Mouse (Mus musculus): ENCODE measurements around the gene Cst13. TPM values are rescaled to one million over a fixed set of nuclear protein-coding genes. Genes with fewer than 3 reads are reported as not detected.

The Cst13 gene
- polyA plus RNA-seq, 1 experiment from 2014 or later = not detected

DNA sequence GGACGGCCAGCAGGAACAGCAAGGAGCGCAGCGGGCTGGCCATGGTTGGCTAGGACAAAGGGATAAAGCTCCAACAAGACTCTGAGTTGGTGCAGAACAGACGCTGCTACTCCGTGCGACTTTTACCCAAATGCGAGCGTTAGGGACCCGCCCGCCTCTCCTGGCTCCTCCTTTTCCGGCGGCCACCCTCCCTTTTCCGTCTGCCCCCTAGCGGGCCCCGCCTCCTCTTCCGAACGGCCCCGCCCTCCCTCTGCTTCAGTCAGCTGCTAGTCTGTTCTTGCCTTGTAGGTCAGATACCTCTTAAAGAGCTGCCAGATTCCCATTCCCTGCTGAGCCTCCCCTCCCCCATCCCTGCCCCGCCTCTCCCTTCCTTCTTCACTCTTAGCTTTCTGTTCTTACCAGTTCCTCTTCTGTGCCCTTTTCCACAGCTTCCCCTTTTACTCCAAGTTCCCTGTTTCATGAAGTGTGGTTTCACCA is 55.5 kb downstream of the Cst13 start, which contains the start of gene Cst3:
Cst3 (minus strand) TSS at position 358 of the 477 bp plus-strand sequence.
- Histone ChIP-seq H3K4me3 (replicated peaks) (peak within 1 kb of the TSS; percentile 96), H3K9ac (peak within 1 kb of the TSS; percentile 91), H3K27ac (replicated peaks) (peak within 1 kb of the TSS; percentile 94), H3K4me1 (peaks cover 27% of the 10 kb centered on the region), H3K27me3 (no peaks in the 10 kb centered on the region), H3K9me3 (replicated peaks) (no peaks in the 10 kb centered on the region), H3K4me2 (replicated peaks) (peak within 1 kb of the TSS; percentile 58), H3K36me3 (peaks cover 14% of the 10 kb centered on the region)
- 1% methylated on average over 18 of the region's 19 CpGs for WGBS
- ATAC-seq (ENCODE audit: insufficient number of reproducible peaks, low FRiP score, low TSS enrichment, low read depth) = peak; percentile 93

GRCm38 (mm10) chr2:148877016-148877770 is 57.3 kb downstream of the Cst13 start:
- Histone ChIP-seq H3K27ac (replicated peaks) (no peak overlapping the region), H3K27me3 (no peaks in the 10 kb centered on the region), H3K9ac (no peak overlapping the region), H3K36me3 (no peaks in the 10 kb centered on the region), H3K9me3 (replicated peaks) (no peaks in the 10 kb centered on the region), H3K4me2 (replicated peaks) (no peak overlapping the region), H3K4me3 (replicated peaks) (no peak overlapping the region), H3K4me1 (peaks cover 27% of the 10 kb centered on the region)
- WGBS = 27% methylated on average over 3 of the region's 3 CpGs
- ATAC-seq (ENCODE audit: insufficient number of reproducible peaks, low FRiP score, low TSS enrichment, low read depth) = no peak

- Histone ChIP-seq H3K4me2 (replicated peaks) (no peak overlapping the region), H3K4me1 (peaks cover 15% of the 10 kb centered on the region), H3K4me3 (replicated peaks) (no peak overlapping the region), H3K36me3 (no peaks in the 10 kb centered on the region), H3K27me3 (no peaks in the 10 kb centered on the region), H3K27ac (replicated peaks) (no peak overlapping the region), H3K9ac (no peak overlapping the region), H3K9me3 (replicated peaks) (no peaks in the 10 kb centered on the region)
- WGBS = 10% methylated on average over 2 of the region's 2 CpGs
- no peak for ATAC-seq (ENCODE audit: insufficient number of reproducible peaks, low FRiP score, low TSS enrichment, low read depth)
These were observed 58.8 kb downstream of the Cst13 start for GRCm38 (mm10) chr2:148878641-148879130.

DNA sequence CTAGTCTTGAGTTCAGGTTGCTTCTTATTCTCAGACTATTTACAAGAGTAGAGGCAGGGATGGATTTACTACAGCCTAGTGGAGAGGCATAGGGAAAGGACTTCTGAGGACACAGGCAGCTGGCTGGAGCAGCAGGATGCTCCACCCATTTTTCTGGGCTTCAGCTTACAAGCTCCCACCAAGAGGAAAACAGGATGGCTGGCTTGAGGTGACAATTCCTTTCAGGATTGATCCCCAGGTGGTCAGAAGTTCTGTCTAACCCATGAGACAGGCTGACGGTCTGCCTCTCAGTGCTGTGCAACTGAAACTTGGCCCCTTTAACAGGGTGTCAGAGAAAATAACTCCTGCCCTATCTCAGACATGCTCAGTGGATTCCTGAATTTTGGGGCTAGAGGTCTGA is 59.3 kb downstream of the Cst13 start:
- H3K27me3 ChIP-seq = no peaks in the 10 kb centered on the region
- H3K27ac ChIP-seq (replicated peaks) = no peak overlapping the region
- H3K9ac ChIP-seq = no peak overlapping the region
- H3K4me3 ChIP-seq (replicated peaks) = no peak overlapping the region
- H3K4me2 ChIP-seq (replicated peaks) = no peak overlapping the region
- no peak for ATAC-seq (ENCODE audit: insufficient number of reproducible peaks, low FRiP score, low TSS enrichment, low read depth)
- no peaks in the 10 kb centered on the region for H3K36me3 ChIP-seq
- WGBS = 48% methylated on average over 1 of the region's 1 CpGs
- peaks cover 9% of the 10 kb centered on the region for H3K4me1 ChIP-seq
- H3K9me3 ChIP-seq (replicated peaks) = no peaks in the 10 kb centered on the region

Other genes with a start within 250 kb of the Cst13 start
- gene Nxt1, start 147.5 kb upstream of the Cst13 start, polyA plus RNA-seq (2015; fragmentation: Nextera tagmentation; extraction: Ambion mirVana) = 76.9 and 80.4 TPM in 2 replicates
- 18.7 and 20.1 TPM in 2 replicates for gene Gzf1, start 139.1 kb upstream of the Cst13 start, polyA plus RNA-seq (2015; fragmentation: Nextera tagmentation; extraction: Ambion mirVana)
- gene Napb, start 87.6 kb upstream of the Cst13 start, polyA plus RNA-seq (2015; fragmentation: Nextera tagmentation; extraction: Ambion mirVana) = 4.6 and 5.6 TPM in 2 replicates
- gene Cstl1, start 69.7 kb upstream of the Cst13 start, polyA plus RNA-seq (2015; fragmentation: Nextera tagmentation; extraction: Ambion mirVana) = not detected in 2 replicates
- not detected in 2 replicates for gene Cst11, start 48.6 kb upstream of the Cst13 start, polyA plus RNA-seq (2015; fragmentation: Nextera tagmentation; extraction: Ambion mirVana)
- 0.88 and 1.3 TPM in 2 replicates for gene 8030411F24Rik, start 38.1 kb upstream of the Cst13 start, polyA plus RNA-seq (2015; fragmentation: Nextera tagmentation; extraction: Ambion mirVana)
- not detected in 2 replicates for gene Cst12, start 30.7 kb upstream of the Cst13 start, polyA plus RNA-seq (2015; fragmentation: Nextera tagmentation; extraction: Ambion mirVana)
- gene Cst8, start 21.3 kb upstream of the Cst13 start, polyA plus RNA-seq (2015; fragmentation: Nextera tagmentation; extraction: Ambion mirVana) = not detected in 2 replicates
- not detected in 2 replicates for gene Cst9, start 15.1 kb downstream of the Cst13 start, polyA plus RNA-seq (2015; fragmentation: Nextera tagmentation; extraction: Ambion mirVana)
- not detected in 2 replicates for gene 9230104L09Rik, start 45.0 kb downstream of the Cst13 start, polyA plus RNA-seq (2015; fragmentation: Nextera tagmentation; extraction: Ambion mirVana)
- gene Cst3, start 55.6 kb downstream of the Cst13 start, polyA plus RNA-seq (2015; fragmentation: Nextera tagmentation; extraction: Ambion mirVana) = 534 and 540 TPM in 2 replicates
- gene Gm1330, start 183.2 kb downstream of the Cst13 start, polyA plus RNA-seq (2015; fragmentation: Nextera tagmentation; extraction: Ambion mirVana) = not detected in 2 replicates
- not detected in 2 replicates for gene Gm10750, start 197.2 kb downstream of the Cst13 start, polyA plus RNA-seq (2015; fragmentation: Nextera tagmentation; extraction: Ambion mirVana)